Mouse (Mus musculus): ENCODE results near the gene Disp2. TPM values are rescaled to one million over a fixed set of nuclear protein-coding genes. Genes with fewer than 3 reads are reported as not detected.

Gene Disp2
- polyA plus RNA-seq, 1 experiment from 2014 or later, result 0.60 TPM

GRCm38 (mm10) chr2:118762784-118763148 is 16.8 kb upstream of the Disp2 start:
- 15% methylated on average over 10 of the region's 10 CpGs for WGBS
- no peaks in the 10 kb centered on the region for H3K36me3 ChIP-seq (ENCODE audit: control insufficient read depth, insufficient read depth, low read length)
- peak overlapping the region; percentile 59; the same call in 1 of the 2 replicates for H3K9ac ChIP-seq (ENCODE audit: low read depth, low read length)
- peak overlapping the region; percentile 69 for H3K4me2 ChIP-seq
- H3K4me1 ChIP-seq (replicated peaks; ENCODE audit: control insufficient read depth, insufficient read depth, low read length), result peaks cover 28% of the 10 kb centered on the region
- peak overlapping the region; percentile 66 for H3K27ac ChIP-seq (ENCODE audit: low read depth, low read length)
- no peak for DNase-seq (ENCODE audit: low spot score)
- ATAC-seq (replicated peaks; ENCODE audit: low FRiP score), result peak; percentile 30
- H3K4me3 ChIP-seq (ENCODE audit: low read depth, low read length), result peak overlapping the region; percentile 35
- no peaks in the 10 kb centered on the region for H3K9me3 ChIP-seq (ENCODE audit: control insufficient read depth, low read length)
- H3K27me3 ChIP-seq (replicated peaks; ENCODE audit: control insufficient read depth, insufficient read depth, low read length), result peaks cover 9% of the 10 kb centered on the region; the same call in 1 of the 2 replicates

- no peak overlapping the region for H3K4me2 ChIP-seq
- DNase-seq (ENCODE audit: low spot score) (no peak), ATAC-seq (replicated peaks; ENCODE audit: low FRiP score) (no peak)
- WGBS, result 59% methylated on average over 7 of the region's 7 CpGs
- H3K4me3 ChIP-seq (ENCODE audit: low read depth, low read length), result no peak overlapping the region
- no peaks in the 10 kb centered on the region for H3K36me3 ChIP-seq (ENCODE audit: control insufficient read depth, insufficient read depth, low read length)
- peaks cover 9% of the 10 kb centered on the region; the same call in 1 of the 2 replicates for H3K27me3 ChIP-seq (replicated peaks; ENCODE audit: control insufficient read depth, insufficient read depth, low read length)
- H3K9ac ChIP-seq (ENCODE audit: low read depth, low read length), result no peak overlapping the region
- no peak overlapping the region; the same call in 1 of the 2 replicates for H3K27ac ChIP-seq (ENCODE audit: low read depth, low read length)
- H3K9me3 ChIP-seq (ENCODE audit: control insufficient read depth, low read length), result no peaks in the 10 kb centered on the region
- peaks cover 28% of the 10 kb centered on the region for H3K4me1 ChIP-seq (replicated peaks; ENCODE audit: control insufficient read depth, insufficient read depth, low read length)
Observed at GRCm38 (mm10) chr2:118763469-118763868, 16.1 kb upstream of the Disp2 start.

GRCm38 (mm10) chr2:118764094-118764831 is 15.3 kb upstream of the Disp2 start:
- Histone ChIP-seq H3K36me3 (ENCODE audit: control insufficient read depth, insufficient read depth, low read length) (no peaks in the 10 kb centered on the region), H3K9ac (ENCODE audit: low read depth, low read length) (no peak overlapping the region), H3K4me2 (peak overlapping the region; percentile 28; the same call in 1 of the 2 replicates), H3K4me3 (ENCODE audit: low read depth, low read length) (no peak overlapping the region), H3K9me3 (ENCODE audit: control insufficient read depth, low read length) (no peaks in the 10 kb centered on the region), H3K27ac (ENCODE audit: low read depth, low read length) (no peak overlapping the region), H3K27me3 (replicated peaks; ENCODE audit: control insufficient read depth, insufficient read depth, low read length) (peaks cover 9% of the 10 kb centered on the region; the same call in 1 of the 2 replicates), H3K4me1 (replicated peaks; ENCODE audit: control insufficient read depth, insufficient read depth, low read length) (peaks cover 28% of the 10 kb centered on the region)
- peak; percentile 58 for DNase-seq (ENCODE audit: low spot score)
- no peak for ATAC-seq (replicated peaks; ENCODE audit: low FRiP score)
- WGBS, result 23% methylated on average over 11 of the region's 11 CpGs

- H3K9ac ChIP-seq (ENCODE audit: low read depth, low read length), result no peak overlapping the region
- DNase-seq (ENCODE audit: low spot score), result no peak
- H3K9me3 ChIP-seq (ENCODE audit: control insufficient read depth, low read length), result no peaks in the 10 kb centered on the region
- WGBS, result 85% methylated on average over 5 of the region's 5 CpGs
- H3K4me2 ChIP-seq, result no peak overlapping the region
- H3K36me3 ChIP-seq (ENCODE audit: control insufficient read depth, insufficient read depth, low read length), result no peaks in the 10 kb centered on the region
- no peak for ATAC-seq (replicated peaks; ENCODE audit: low FRiP score)
- H3K4me1 ChIP-seq (replicated peaks; ENCODE audit: control insufficient read depth, insufficient read depth, low read length), result peaks cover 28% of the 10 kb centered on the region
- peaks cover 9% of the 10 kb centered on the region; the same call in 1 of the 2 replicates for H3K27me3 ChIP-seq (replicated peaks; ENCODE audit: control insufficient read depth, insufficient read depth, low read length)
- no peak overlapping the region for H3K4me3 ChIP-seq (ENCODE audit: low read depth, low read length)
- H3K27ac ChIP-seq (ENCODE audit: low read depth, low read length), result no peak overlapping the region
Observed at GRCm38 (mm10) chr2:118764875-118765274, 14.6 kb upstream of the Disp2 start.

- Histone ChIP-seq H3K27me3 (replicated peaks; ENCODE audit: control insufficient read depth, insufficient read depth, low read length) (peaks cover 6% of the 10 kb centered on the region; the same call in 1 of the 2 replicates), H3K4me2 (no peak overlapping the region), H3K9me3 (ENCODE audit: control insufficient read depth, low read length) (no peaks in the 10 kb centered on the region), H3K36me3 (ENCODE audit: control insufficient read depth, insufficient read depth, low read length) (no peaks in the 10 kb centered on the region), H3K9ac (ENCODE audit: low read depth, low read length) (no peak overlapping the region), H3K4me1 (replicated peaks; ENCODE audit: control insufficient read depth, insufficient read depth, low read length) (peaks cover 27% of the 10 kb centered on the region), H3K27ac (ENCODE audit: low read depth, low read length) (no peak overlapping the region), H3K4me3 (ENCODE audit: low read depth, low read length) (no peak overlapping the region)
- 67% methylated on average over 10 of the region's 10 CpGs for WGBS
- ATAC-seq (replicated peaks; ENCODE audit: low FRiP score) (no peak), DNase-seq (ENCODE audit: low spot score) (no peak)
Observed at GRCm38 (mm10) chr2:118766041-118767033, 13.2 kb upstream of the Disp2 start.

- H3K36me3 ChIP-seq (ENCODE audit: control insufficient read depth, insufficient read depth, low read length), result no peaks in the 10 kb centered on the region
- no peak within 1 kb of the TSS for H3K9ac ChIP-seq (ENCODE audit: low read depth, low read length)
- H3K9me3 ChIP-seq (ENCODE audit: control insufficient read depth, low read length), result no peaks in the 10 kb centered on the region
- no peaks in the 10 kb centered on the region for H3K27me3 ChIP-seq (replicated peaks; ENCODE audit: control insufficient read depth, insufficient read depth, low read length)
- no peak within 1 kb of the TSS for H3K4me2 ChIP-seq
- WGBS, result 75% methylated on average over 6 of the region's 6 CpGs
- no peaks in the 10 kb centered on the region for H3K4me1 ChIP-seq (replicated peaks; ENCODE audit: control insufficient read depth, insufficient read depth, low read length)
- ATAC-seq (replicated peaks; ENCODE audit: low FRiP score) (no peak), DNase-seq (ENCODE audit: low spot score) (no peak)
- H3K27ac ChIP-seq (ENCODE audit: low read depth, low read length), result no peak within 1 kb of the TSS
- H3K4me3 ChIP-seq (ENCODE audit: low read depth, low read length), result no peak within 1 kb of the TSS
Observed at GRCm38 (mm10) chr2:118772158-118772874, 7.2 kb upstream of the Disp2 start, which contains the start of gene Phgr1. Gene Phgr1, plus strand, starts transcription at chr2:118772769.

GRCm38 (mm10) chr2:118774536-118774935 is 5.0 kb upstream of the Disp2 start:
- Histone ChIP-seq H3K9me3 (ENCODE audit: control insufficient read depth, low read length) (no peaks in the 10 kb centered on the region), H3K4me2 (no peak overlapping the region), H3K27ac (ENCODE audit: low read depth, low read length) (no peak overlapping the region), H3K36me3 (ENCODE audit: control insufficient read depth, insufficient read depth, low read length) (no peaks in the 10 kb centered on the region), H3K4me1 (replicated peaks; ENCODE audit: control insufficient read depth, insufficient read depth, low read length) (peaks cover 6% of the 10 kb centered on the region), H3K27me3 (replicated peaks; ENCODE audit: control insufficient read depth, insufficient read depth, low read length) (no peaks in the 10 kb centered on the region), H3K4me3 (ENCODE audit: low read depth, low read length) (no peak overlapping the region), H3K9ac (ENCODE audit: low read depth, low read length) (no peak overlapping the region)
- DNase-seq (ENCODE audit: low spot score) (no peak), ATAC-seq (replicated peaks; ENCODE audit: low FRiP score) (no peak)
- WGBS, result 64% methylated on average over 2 of the region's 2 CpGs

- Histone ChIP-seq H3K4me2 (no peak overlapping the region), H3K27me3 (replicated peaks; ENCODE audit: control insufficient read depth, insufficient read depth, low read length) (peaks cover 6% of the 10 kb centered on the region; the same call in 1 of the 2 replicates), H3K27ac (ENCODE audit: low read depth, low read length) (no peak overlapping the region), H3K4me3 (ENCODE audit: low read depth, low read length) (no peak overlapping the region), H3K9me3 (ENCODE audit: control insufficient read depth, low read length) (no peaks in the 10 kb centered on the region), H3K36me3 (ENCODE audit: control insufficient read depth, insufficient read depth, low read length) (no peaks in the 10 kb centered on the region), H3K4me1 (replicated peaks; ENCODE audit: control insufficient read depth, insufficient read depth, low read length) (peaks cover 11% of the 10 kb centered on the region), H3K9ac (ENCODE audit: low read depth, low read length) (no peak overlapping the region)
- no peak for ATAC-seq (replicated peaks; ENCODE audit: low FRiP score)
- WGBS, result 35% methylated on average over 1 of the region's 1 CpGs
- no peak for DNase-seq (ENCODE audit: low spot score)
Observed at GRCm38 (mm10) chr2:118775396-118775795, 4.1 kb upstream of the Disp2 start.

Measured in liver, embryonic 11.5 days (tissue).